Mouse (Mus musculus) B cell, adult 2 months (primary cell): ENCODE measurements at regions not wholly inside any gene's neighbourhood (a gene's known extent, or its start where the extent isn't known, plus 50 kb on each side); places are given as distances from the start of the nearest gene placed in this dataset.

ENCODE experiments used
- DNase-seq, 2 experiments: peaks; one replicate each; pipeline ENCODE4 v3.0.0; 2022

GRCm38 (mm10) chrX:35683332-35683731 lies 205.3 kb upstream of the Dock11 start:
- peak in 1 of 2 experiments; percentile 18 for DNase-seq
